Mouse (Mus musculus): ENCODE results near the gene Gm5724. TPM values are rescaled to one million over a fixed set of nuclear protein-coding genes. Genes with fewer than 3 reads are reported as not detected.

Gene Gm5724
- polyA plus RNA-seq (2012) = not detected in 2 replicates

- TF ChIP-seq GATA1 (IDR thresholded peaks at IDR 0.05; ENCODE audit: low read length) = no peak
Observed at GRCm38 (mm10) chr6:141773710-141774109, at the start of gene Gm5724. TSS of gene Gm5724 (minus strand) at chr6:141773810.

- TF ChIP-seq GATA1 (IDR thresholded peaks at IDR 0.05; ENCODE audit: low read length) = no peak
Observed at GRCm38 (mm10) chr6:141797837-141798236, 24.2 kb upstream of the Gm5724 start.

GRCm38 (mm10) chr6:141774476-141774875, 866 bp upstream of the Gm5724 start:
- TF ChIP-seq GATA1 (IDR thresholded peaks at IDR 0.05; ENCODE audit: low read length) = no peak

- TF ChIP-seq GATA1 (IDR thresholded peaks at IDR 0.05; ENCODE audit: low read length) = no peak
Observed at GRCm38 (mm10) chr6:141691246-141691645, 82.4 kb downstream of the Gm5724 start.

- TF ChIP-seq GATA1 (IDR thresholded peaks at IDR 0.05; ENCODE audit: low read length) = no peak
Observed at GRCm38 (mm10) chr6:141687008-141687407, 86.6 kb downstream of the Gm5724 start.

Other genes starting within 250 kb of the Gm5724 start
- not detected in 2 replicates for gene Slco1c1, start 249.4 kb downstream of the Gm5724 start, polyA plus RNA-seq (2012)
- not detected in 2 replicates for gene Slco1b2, start 144.3 kb downstream of the Gm5724 start, polyA plus RNA-seq (2012)
- gene Slco1a4, start 82.4 kb upstream of the Gm5724 start, polyA plus RNA-seq (2012) = not detected in 2 replicates
- not detected in 2 replicates for gene Slco1a1, start 173.2 kb upstream of the Gm5724 start, polyA plus RNA-seq (2012)
- gene Gm6614, start 237.6 kb upstream of the Gm5724 start, polyA plus RNA-seq (2012) = not detected in 2 replicates